In the genomic region with DNA sequence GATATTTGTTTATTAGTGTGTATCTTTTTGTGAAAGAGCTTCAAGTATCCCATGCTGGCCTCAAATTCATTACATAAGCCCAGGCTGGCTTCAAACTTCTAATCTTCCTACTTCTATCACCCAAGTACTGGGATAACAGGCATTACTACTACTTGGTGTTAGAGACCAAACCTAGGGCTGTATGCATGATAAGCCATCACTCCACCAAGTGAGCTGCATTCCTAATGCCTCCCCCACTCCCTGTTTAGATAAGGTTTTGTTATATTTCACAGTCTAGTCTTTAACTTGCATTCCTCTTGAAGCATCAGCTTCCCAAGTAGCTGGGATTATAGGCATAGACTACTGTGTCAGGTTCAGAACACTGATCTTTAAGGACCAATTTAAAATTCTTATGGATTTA, we compare ENCODE assay signal across 29 mouse cellular contexts. TPM values are rescaled to one million over a fixed set of nuclear protein-coding genes. Genes with fewer than 3 reads are reported as not detected.
A peak's percentile ranks its signal among the peaks of the same experiment; 100 is the strongest.
DNase-seq lines count a peak whose midpoint lies in the region; ATAC-seq and TF ChIP-seq lines count a peak whose summit lies in the region.
"Had no signal": no experiment of that assay in that cellular context is flagged by ENCODE, and none has a peak within 500 bp of the region (broad histone marks: within the 10 kb centered on the region; RNA-seq: fewer than 3 reads in every experiment).

No protein-coding gene starts in this region.

- no peak overlapping the region for H3K4me2 ChIP-seq in heart, embryonic 11.5 days
- H3K4me2 ChIP-seq in liver, embryonic 13.5 days: no peak overlapping the region
- H3K4me2 ChIP-seq in liver, postnatal 0 days (ENCODE audit: low read depth, low read length): no peak overlapping the region
- H3K4me2 ChIP-seq: embryonic facial prominence, embryonic 13.5 days; embryonic facial prominence, embryonic 15.5 days; forebrain, embryonic 12.5 days had no signal

- no peak for TF ChIP-seq RAD21 in MEL (IDR thresholded peaks at IDR 0.05; ENCODE audit: low read depth, low read length)

- TF ChIP-seq EP300 in liver, postnatal 0 days (IDR thresholded peaks at IDR 0.05; ENCODE audit: low read depth): no peak
- TF ChIP-seq EP300 in MEL (IDR thresholded peaks at IDR 0.05; ENCODE audit: low read depth in 1 of 2, low read length in 2 of 2): peak in 1 of 2 experiments; percentile 13; a peak in 1 of 4 replicates

- no peaks in the 10 kb centered on the region for H3K27me3 ChIP-seq in heart, embryonic 11.5 days (ENCODE audit: control insufficient read depth, insufficient read depth, low read length)
- H3K27me3 ChIP-seq in liver, embryonic 13.5 days: no peaks in the 10 kb centered on the region
- H3K27me3 ChIP-seq in liver, postnatal 0 days (ENCODE audit: insufficient read depth, low read length): no peaks in the 10 kb centered on the region
- no peaks in the 10 kb centered on the region for H3K27me3 ChIP-seq in MEL (ENCODE audit: control insufficient read depth in 1 of 2, insufficient read depth in 2 of 2, low read length in 2 of 2)
- H3K27me3 ChIP-seq: embryonic facial prominence, embryonic 13.5 days; embryonic facial prominence, embryonic 15.5 days; forebrain, embryonic 12.5 days; Patski had no signal

- H3K9me3 ChIP-seq in heart, embryonic 11.5 days (replicated peaks; ENCODE audit: control insufficient read depth, low read length): no peaks in the 10 kb centered on the region
- H3K9me3 ChIP-seq in liver, embryonic 13.5 days (replicated peaks): no peaks in the 10 kb centered on the region
- H3K9me3 ChIP-seq in liver, postnatal 0 days (ENCODE audit: low read length): no peaks in the 10 kb centered on the region
- no peaks in the 10 kb centered on the region for H3K9me3 ChIP-seq in MEL (replicated peaks; ENCODE audit: insufficient read depth, low read length)
- H3K9me3 ChIP-seq: embryonic facial prominence, embryonic 13.5 days; embryonic facial prominence, embryonic 15.5 days; forebrain, embryonic 10.5 days; forebrain, embryonic 12.5 days had no signal

- no peak overlapping the region for H3K4me3 ChIP-seq in heart, embryonic 11.5 days (ENCODE audit: low read depth, low read length)
- H3K4me3 ChIP-seq in liver, embryonic 13.5 days (replicated peaks): no peak overlapping the region
- H3K4me3 ChIP-seq in liver, postnatal 0 days (ENCODE audit: low read depth, low read length): no peak overlapping the region
- no peak overlapping the region for H3K4me3 ChIP-seq in MEL (ENCODE audit: control insufficient read depth in 1 of 2, insufficient read depth in 1 of 2, low read depth in 2 of 2, low read length in 2 of 2)
- H3K4me3 ChIP-seq: embryonic facial prominence, embryonic 13.5 days; embryonic facial prominence, embryonic 15.5 days; erythroblast, embryonic 14.5 days; forebrain, embryonic 10.5 days; forebrain, embryonic 12.5 days had no signal

- H3K27ac ChIP-seq in heart, embryonic 11.5 days (ENCODE audit: low read depth, low read length): no peak overlapping the region
- H3K27ac ChIP-seq in liver, embryonic 13.5 days: no peak overlapping the region
- no peak overlapping the region for H3K27ac ChIP-seq in liver, postnatal 0 days (ENCODE audit: low read depth)
- no peak overlapping the region for H3K27ac ChIP-seq in MEL (ENCODE audit: control insufficient read depth, low read depth, low read length)
- H3K27ac ChIP-seq: embryonic facial prominence, embryonic 13.5 days; embryonic facial prominence, embryonic 15.5 days; forebrain, embryonic 10.5 days; forebrain, embryonic 12.5 days had no signal

- ATAC-seq in heart, embryonic 11.5 days (replicated peaks; ENCODE audit: insufficient number of reproducible peaks, low FRiP score, low TSS enrichment): no peak
- ATAC-seq in liver, embryonic 13.5 days (ENCODE audit: low read depth): peak; percentile 61; the same call in 1 of the 2 replicates
- ATAC-seq in liver, postnatal 0 days: no peak
- ATAC-seq in megakaryocyte progenitor cell, adult 5-6 weeks (replicated peaks; ENCODE audit: poor library complexity): 0 out of 2 replicates have a peak, but pooled peaks have one; percentile 21
- ATAC-seq: activated CD4-positive, CD25-positive, alpha-beta regulatory T cell, adult 4 months; forebrain, embryonic 14.5 days; forebrain, embryonic 16.5 days; Patski had no signal

- H3K9ac ChIP-seq in heart, embryonic 11.5 days (ENCODE audit: low read depth, low read length): no peak overlapping the region
- no peak overlapping the region for H3K9ac ChIP-seq in liver, embryonic 13.5 days
- H3K9ac ChIP-seq in liver, postnatal 0 days (replicated peaks): no peak overlapping the region
- no peak overlapping the region for H3K9ac ChIP-seq in MEL (ENCODE audit: control insufficient read depth, low read depth, low read length, poor library complexity, severe bottlenecking)
- H3K9ac ChIP-seq: embryonic facial prominence, embryonic 13.5 days; embryonic facial prominence, embryonic 15.5 days; forebrain, embryonic 12.5 days had no signal

- peaks cover 3% of the 10 kb centered on the region; the same call in 1 of the 2 replicates for H3K4me1 ChIP-seq in heart, embryonic 11.5 days (ENCODE audit: control insufficient read depth, insufficient read depth, low read length)
- H3K4me1 ChIP-seq in liver, embryonic 13.5 days (replicated peaks): peaks cover 19% of the 10 kb centered on the region
- peaks cover 3% of the 10 kb centered on the region; the same call in 1 of the 2 replicates for H3K4me1 ChIP-seq in liver, postnatal 0 days (ENCODE audit: insufficient read depth)
- H3K4me1 ChIP-seq in MEL (ENCODE audit: control insufficient read depth in 1 of 2, insufficient read depth in 2 of 2, low read length in 2 of 2): peaks cover 0 to 36% of the 10 kb centered on the region in 2 experiments; a peak in 3 of 4 replicates
- H3K4me1 ChIP-seq: embryonic facial prominence, embryonic 13.5 days; embryonic facial prominence, embryonic 15.5 days; forebrain, embryonic 10.5 days; forebrain, embryonic 12.5 days had no signal

- peaks cover 41% of the 10 kb centered on the region for H3K79me2 ChIP-seq in MEL (ENCODE audit: control insufficient read depth, insufficient read depth, low read length, poor library complexity)

- DNase-seq in heart, adult 11 months: peak; percentile 11
- DNase-seq in liver, embryonic 13.5 days: no peak
- DNase-seq in liver, postnatal 0 days: no peak
- no peak for DNase-seq in MEL (ENCODE audit: low read depth, low spot score)
- no peak for DNase-seq in layer of hippocampus, postnatal 36 days
- DNase-seq in embryo, embryonic 10 days (ENCODE audit: low spot score): no peak
- DNase-seq: adrenal gland, adult 8-10 months; adrenal gland, postnatal 14 days; adrenal gland, postnatal 36 days; cerebellum, adult 11-12 months; cerebellum, adult 2 months; cerebellum, adult 9-10 months; cerebellum, postnatal 10 days; cerebellum, postnatal 25 days; embryo, embryonic 11 days had no signal

- no peaks in the 10 kb centered on the region for H3K36me3 ChIP-seq in heart, embryonic 11.5 days (ENCODE audit: control insufficient read depth, insufficient read depth, low read length)
- H3K36me3 ChIP-seq in liver, embryonic 13.5 days: no peaks in the 10 kb centered on the region
- no peaks in the 10 kb centered on the region for H3K36me3 ChIP-seq in liver, postnatal 0 days (replicated peaks; ENCODE audit: insufficient read depth, low read length)
- peaks cover under 1 to 30% of the 10 kb centered on the region in 2 experiments for H3K36me3 ChIP-seq in MEL (ENCODE audit: control insufficient read depth in 1 of 2, insufficient read depth in 2 of 2, low read length in 2 of 2)
- H3K36me3 ChIP-seq: embryonic facial prominence, embryonic 13.5 days; embryonic facial prominence, embryonic 15.5 days; forebrain, embryonic 10.5 days; forebrain, embryonic 12.5 days had no signal

- TF ChIP-seq POLR2A in MEL (IDR thresholded peaks at IDR 0.05; ENCODE audit: control insufficient read depth in 1 of 2, insufficient read depth in 1 of 2, low read depth in 1 of 2, low read length in 2 of 2, poor library complexity in 1 of 2): no peak

- TF ChIP-seq CTCF in liver, postnatal 0 days (IDR thresholded peaks at IDR 0.05; ENCODE audit: low read depth): no peak
- TF ChIP-seq CTCF in MEL (IDR thresholded peaks at IDR 0.05 in 2 of 3, conservative IDR thresholded peaks at IDR 0.05 in 1 of 3; ENCODE audit: control insufficient read depth in 1 of 3, insufficient read depth in 1 of 3, low read depth in 2 of 3, low read length in 3 of 3, poor library complexity in 1 of 3, severe bottlenecking in 1 of 3): no peak

RNA-seq across cellular contexts. Expression of gene Gm28047, which starts 10.6 kb away (rescaled TPM):
- not detected in 2 replicates for polyA plus RNA-seq in heart, embryonic 11.5 days (2014; fragmentation: Nextera tagmentation; extraction: Ambion mirVana)
- polyA plus RNA-seq in liver, embryonic 13.5 days (2015; fragmentation: Nextera tagmentation; extraction: Ambion mirVana): not detected in 2 replicates
- not detected in 2 replicates for polyA plus RNA-seq in liver, postnatal 0 days (2015; fragmentation: Nextera tagmentation; extraction: Ambion mirVana)
- total RNA-seq in MEL (2012; rRNA removed): 0.20 TPM in 1 of 2 replicates, not detected in the other
- polyA plus RNA-seq in MEL (2012; ENCODE audit: insufficient read depth in 1 of 2, insufficient read length in 2 of 2, low read depth in 1 of 2, low replicate concordance in 2 of 2, missing spikeins in 1 of 2): under 1 TPM in 1 of 2 experiments, not detected in 1; 0.52 TPM
- 0.78 TPM in 1 of 2 replicates, not detected in the other for total RNA-seq in megakaryocyte progenitor cell, adult 5-6 weeks (2015)
- not detected in 2 replicates for total RNA-seq in megakaryocyte progenitor cell, adult 5-6 weeks (2017)
- total RNA-seq in layer of hippocampus, postnatal 36 days (2021): 1 to 10 TPM in 1 of 2 experiments, not detected in 1; 3.1 TPM
- total RNA-seq: adrenal gland, postnatal 14 days; ES-E14 had no signal
- polyA plus RNA-seq: C2C12; cerebellum, adult 2 months; cortical plate, adult 2 months; embryonic facial prominence, embryonic 13.5 days; embryonic facial prominence, embryonic 15.5 days; forebrain, embryonic 10.5 days; forebrain, embryonic 12.5 days; forebrain, embryonic 14.5 days; forebrain, embryonic 16.5 days; Patski had no signal

RNA-seq across cellular contexts. Expression of gene Atf7, which starts 11.0 kb away (rescaled TPM):
- polyA plus RNA-seq in heart, embryonic 11.5 days (2014; fragmentation: Nextera tagmentation; extraction: Ambion mirVana): 18.8 and 22.1 TPM in 2 replicates
- 8.6 and 9.0 TPM in 2 replicates for polyA plus RNA-seq in liver, embryonic 13.5 days (2015; fragmentation: Nextera tagmentation; extraction: Ambion mirVana)
- 7.7 and 8.1 TPM in 2 replicates for polyA plus RNA-seq in liver, postnatal 0 days (2015; fragmentation: Nextera tagmentation; extraction: Ambion mirVana)
- 10.4 and 12.8 TPM in 2 replicates for total RNA-seq in MEL (2012; rRNA removed)
- polyA plus RNA-seq in MEL (2012; ENCODE audit: insufficient read depth in 1 of 2, insufficient read length in 2 of 2, low read depth in 1 of 2, low replicate concordance in 2 of 2, missing spikeins in 1 of 2): 10 to 100 TPM in 1 of 2 experiments, not detected in 1; 49.6 TPM
- total RNA-seq in megakaryocyte progenitor cell, adult 5-6 weeks (2015): 149 and 164 TPM in 2 replicates
- 35.3 and 55.5 TPM in 2 replicates for total RNA-seq in megakaryocyte progenitor cell, adult 5-6 weeks (2017)
- 10 to 100 TPM; 40.4 to 45.0 TPM for total RNA-seq in layer of hippocampus, postnatal 36 days (2021)

RNA-seq across cellular contexts. Expression of gene Atp5g2, which starts 57.9 kb away (rescaled TPM):
- 76.3 and 82.0 TPM in 2 replicates for polyA plus RNA-seq in heart, embryonic 11.5 days (2014; fragmentation: Nextera tagmentation; extraction: Ambion mirVana)
- 32.5 and 38.7 TPM in 2 replicates for polyA plus RNA-seq in liver, embryonic 13.5 days (2015; fragmentation: Nextera tagmentation; extraction: Ambion mirVana)
- 49.2 and 53.0 TPM in 2 replicates for polyA plus RNA-seq in liver, postnatal 0 days (2015; fragmentation: Nextera tagmentation; extraction: Ambion mirVana)
- total RNA-seq in MEL (2012; rRNA removed): 513 and 583 TPM in 2 replicates
- polyA plus RNA-seq in MEL (2012; ENCODE audit: insufficient read depth in 1 of 2, insufficient read length in 2 of 2, low read depth in 1 of 2, low replicate concordance in 2 of 2, missing spikeins in 1 of 2): 10 to 100 TPM in 1 of 2 experiments, not detected in 1; 59.4 TPM
- 58.2 and 76.2 TPM in 2 replicates for total RNA-seq in megakaryocyte progenitor cell, adult 5-6 weeks (2015)
- total RNA-seq in megakaryocyte progenitor cell, adult 5-6 weeks (2017): 57.1 and 73.8 TPM in 2 replicates
- 10 to 100 TPM; 10.6 to 17.2 TPM for total RNA-seq in layer of hippocampus, postnatal 36 days (2021)

Comparison
In these comparisons a context has a peak if more than half of its experiments do, and no peak if none do; other contexts are left out.
1. ATAC-seq: peak in liver, embryonic 13.5 days (single experiment) and megakaryocyte progenitor cell, adult 5-6 weeks (single experiment); none in heart, embryonic 11.5 days (single experiment) and liver, postnatal 0 days (single experiment).